Mouse (Mus musculus) liver, postnatal 0 days (tissue): ENCODE measurements around the gene Lsm8. TPM values are rescaled to one million over a fixed set of nuclear protein-coding genes. Genes with fewer than 3 reads are reported as not detected.

Experiments used
- ATAC-seq: fragments of 200-750 bp; cut with Nextera tagmentation; 2 replicates; pipeline ENCODE4 v1.8.0; 2017; ENCODE audit warnings: mild to moderate bottlenecking, moderate library complexity
- DNase-seq: peaks from one replicate; pipeline ENCODE4 v3.0.0-alpha.2; 2016
- H3K27ac ChIP-seq: fragments of 300-500 bp; sonication (generic); 2 replicates; pipeline ENCODE4 v1.5.1; 2014; ENCODE audit warnings: antibody characterized with exemption, moderate library complexity, mild to moderate bottlenecking, low read depth
- H3K27me3 ChIP-seq: fragments of 300-500 bp; sonication (generic); 2 replicates; pipeline ENCODE4 v1.6.1; 2014; ENCODE audit warnings: low read length, control low read depth, mixed read lengths; ENCODE audit not compliant: insufficient read depth
- H3K36me3 ChIP-seq: fragments of 300-500 bp; sonication (generic); replicated peaks from 2 replicates; pipeline ENCODE4 v1.6.1; 2014; ENCODE audit warnings: mild to moderate bottlenecking, control low read depth, low read length, moderate library complexity, mixed read lengths; ENCODE audit not compliant: insufficient read depth
- H3K4me1 ChIP-seq: fragments of 300-500 bp; sonication (generic); 2 replicates; pipeline ENCODE4 v1.6.1; 2014; ENCODE audit warnings: antibody characterized with exemption, mild to moderate bottlenecking, control low read depth; ENCODE audit not compliant: insufficient read depth
- H3K4me2 ChIP-seq: fragments of 300-500 bp; sonication (generic); 2 replicates; pipeline ENCODE4 v1.6.1; 2014; ENCODE audit warnings: low read depth, mild to moderate bottlenecking, low read length, moderate library complexity, mixed read lengths
- H3K4me3 ChIP-seq: fragments of 300-500 bp; sonication (generic); 2 replicates; pipeline ENCODE4 v1.5.1; 2014; ENCODE audit warnings: low read depth, low read length
- H3K9ac ChIP-seq: fragments of 300-500 bp; sonication (generic); replicated peaks from 2 replicates; pipeline ENCODE4 v1.6.1; 2014; ENCODE audit warnings: mild to moderate bottlenecking, moderate library complexity
- H3K9me3 ChIP-seq: fragments of 300-500 bp; sonication (generic); 2 replicates; pipeline ENCODE4 v1.6.1; 2016; ENCODE audit warnings: mild to moderate bottlenecking, control low read depth, low read length, mixed read lengths
- CTCF ChIP-seq: sonication (generic); IDR thresholded peaks from 2 replicates; pipeline ENCODE4 v1.5.1; 2016; ENCODE audit warnings: antibody characterized with exemption, low read depth
- EP300 ChIP-seq: IDR thresholded peaks from 2 replicates; pipeline ENCODE4 v1.6.1; 2016; ENCODE audit warnings: antibody characterized with exemption, low read depth, mild to moderate bottlenecking
- WGBS: fragments of 180-500 bp; shearing (Covaris S2); extraction: QIAGEN DNeasy Blood & Tissue Kit; methylation state at CpG from one replicate; pipeline ENCODE4 v1.1.7; 2014; ENCODE audit not compliant: insufficient replicate concordance; 5-methylcytosine and 5-hydroxymethylcytosine counted together
- polyA plus RNA-seq: library from polyadenylated mRNA; unstranded; fragments of >200 nt; fragmentation: Nextera tagmentation; extraction: Ambion mirVana; gene quantifications from 2 replicates; pipeline ENCODE4 v1.2.1, GENCODE M21; 2015

Lsm8 gene
- polyA plus RNA-seq, 1 experiment from 2014 or later: 66.5 TPM

DNA sequence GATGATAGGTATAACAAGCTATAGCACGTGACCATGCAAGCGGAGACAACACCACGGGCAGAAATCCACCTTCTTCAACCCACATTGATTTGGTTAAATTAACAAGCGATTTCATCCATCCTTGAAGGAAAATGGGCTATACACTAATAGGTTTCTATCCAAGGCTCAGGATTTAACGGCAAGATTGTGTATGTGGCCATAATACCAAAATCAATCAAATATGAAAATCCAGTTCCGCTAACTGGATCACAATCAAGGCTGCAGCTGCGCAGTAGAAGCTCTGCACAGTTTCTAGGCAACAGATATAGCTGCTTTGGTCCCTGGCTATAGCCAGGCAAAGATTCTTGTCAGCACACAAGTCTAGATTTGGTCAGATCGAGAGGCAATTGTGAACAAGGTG lies 17.6 kb downstream of the Lsm8 start, which contains the start of gene Ankrd7:
Ankrd7 (plus strand) TSS at position 301 of the 400 bp plus-strand sequence.
- H3K4me2 ChIP-seq: no peak within 1 kb of the TSS
- DNase-seq (no peak), ATAC-seq (no peak)
- H3K4me3 ChIP-seq: no peak within 1 kb of the TSS
- no peak within 1 kb of the TSS for H3K27ac ChIP-seq
- 83% methylated on average over 8 of the region's 8 CpGs for WGBS
- no peaks in the 10 kb centered on the region for H3K36me3 ChIP-seq
- TF ChIP-seq CTCF (no peak), EP300 (no peak)
- no peaks in the 10 kb centered on the region for H3K4me1 ChIP-seq
- no peaks in the 10 kb centered on the region for H3K27me3 ChIP-seq
- H3K9me3 ChIP-seq: no peaks in the 10 kb centered on the region
- H3K9ac ChIP-seq: no peak within 1 kb of the TSS

DNA sequence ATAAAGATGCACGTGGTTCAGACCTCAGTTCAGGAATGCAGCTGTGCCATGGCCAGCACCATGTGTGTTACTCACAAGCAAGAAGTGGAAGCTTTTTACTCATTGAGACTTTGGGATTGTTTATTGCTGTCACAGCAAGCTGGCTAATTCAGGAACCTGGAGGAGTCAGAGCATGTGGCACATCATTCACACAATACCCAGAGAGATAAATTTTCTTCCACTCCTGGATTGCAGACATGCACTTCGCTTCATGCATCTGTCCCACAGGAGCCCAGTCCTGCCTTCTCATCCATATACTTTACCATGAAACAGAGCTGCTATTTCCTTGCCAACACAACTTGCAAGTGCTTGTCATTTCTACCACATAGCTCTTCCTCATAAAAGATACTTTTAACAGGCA lies 40.7 kb downstream of the Lsm8 start:
- Histone ChIP-seq H3K4me3 (no peak overlapping the region), H3K9ac (no peak overlapping the region), H3K4me1 (no peaks in the 10 kb centered on the region), H3K27me3 (no peaks in the 10 kb centered on the region), H3K9me3 (no peaks in the 10 kb centered on the region), H3K27ac (no peak overlapping the region), H3K4me2 (no peak overlapping the region), H3K36me3 (no peaks in the 10 kb centered on the region)
- ATAC-seq (no peak), DNase-seq (no peak)
- TF ChIP-seq CTCF: no peak
- no peak for TF ChIP-seq EP300
- 61% methylated on average over 2 of the region's 2 CpGs for WGBS

DNA sequence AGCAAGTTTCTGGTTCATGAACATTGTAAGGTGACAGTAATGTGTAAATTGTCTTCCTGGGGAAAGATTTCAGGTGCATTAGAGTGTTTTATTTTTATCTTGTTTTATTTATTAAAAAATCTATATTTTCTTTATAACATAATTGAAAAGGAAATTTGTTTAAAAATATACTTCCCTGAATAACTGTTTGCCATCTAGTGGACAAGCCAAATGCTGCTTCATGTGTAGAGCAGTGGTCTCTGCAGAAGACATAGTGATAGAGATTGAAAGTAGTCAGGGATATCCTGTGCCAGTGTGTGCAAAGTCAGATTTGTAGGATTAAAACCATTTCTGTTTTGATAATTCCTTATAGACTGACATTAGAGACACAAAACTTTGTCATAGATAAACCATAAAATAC lies 45.8 kb downstream of the Lsm8 start:
- DNase-seq (no peak), ATAC-seq (no peak)
- no peaks in the 10 kb centered on the region for H3K27me3 ChIP-seq
- H3K4me2 ChIP-seq: no peak overlapping the region
- no peak overlapping the region for H3K9ac ChIP-seq
- H3K27ac ChIP-seq: no peak overlapping the region
- no peak overlapping the region for H3K4me3 ChIP-seq
- TF ChIP-seq EP300: no peak
- TF ChIP-seq CTCF: no peak
- no peaks in the 10 kb centered on the region for H3K36me3 ChIP-seq
- no peaks in the 10 kb centered on the region for H3K4me1 ChIP-seq
- no peaks in the 10 kb centered on the region for H3K9me3 ChIP-seq

Other genes with a start within 250 kb of the Lsm8 start
- not detected in 2 replicates for gene Ankrd7, start 17.7 kb downstream of the Lsm8 start, polyA plus RNA-seq